Mouse (Mus musculus) C2C12 (cell line): ENCODE measurements at regions not wholly inside any gene's neighbourhood (a gene's known extent, or its start where the extent isn't known, plus 50 kb on each side); places are given as distances from the start of the nearest gene placed in this dataset.
"Not testable (repeated sequence)": the region's sequence is repeated elsewhere in the genome, so short reads cannot be mapped to it uniquely, and the experiment has no call there.

Experiments
- H3K27me3 ChIP-seq: one replicate; pipeline ENCODE4 v1.6.1; 2011; ENCODE audit not compliant: control insufficient read depth, insufficient read depth, insufficient read length
- H3K36me3 ChIP-seq: one replicate; pipeline ENCODE4 v1.6.1; 2011; ENCODE audit not compliant: control insufficient read depth, insufficient read depth
- H3K4me3 ChIP-seq: one replicate; pipeline ENCODE4 v1.5.1; 2011; ENCODE audit warnings: mild to moderate bottlenecking, control low read depth; ENCODE audit not compliant: poor library complexity, insufficient read depth, severe bottlenecking
- H3K79me2 ChIP-seq: one replicate; pipeline ENCODE4 v1.6.1; 2011; ENCODE audit not compliant: control insufficient read depth, insufficient read depth
- H3K79me3 ChIP-seq: one replicate; pipeline ENCODE4 v1.6.1; 2011; ENCODE audit warnings: low read depth, control low read depth
- H3ac ChIP-seq: one replicate; pipeline ENCODE3; 2011; ENCODE audit warnings: low read depth; ENCODE audit not compliant: control insufficient read depth, insufficient read length
- CEBPB ChIP-seq: IDR thresholded peaks from one replicate; pipeline ENCODE4 v1.6.1; 2011; ENCODE audit warnings: low read depth, mild to moderate bottlenecking, control low read depth, moderate library complexity
- CTCF ChIP-seq: IDR thresholded peaks from one replicate; pipeline ENCODE4 v1.5.1; 2011; ENCODE audit not compliant: control insufficient read depth, insufficient read depth, insufficient read length
- FOSL1 ChIP-seq: IDR thresholded peaks from one replicate; pipeline ENCODE4 v1.8.0; 2011; ENCODE audit warnings: mild to moderate bottlenecking, low read length; ENCODE audit not compliant: poor library complexity, insufficient read depth, severe bottlenecking
- MAX ChIP-seq: IDR thresholded peaks from one replicate; pipeline ENCODE4 v1.6.1; 2011; ENCODE audit warnings: mild to moderate bottlenecking, control low read depth
- MYOD1 ChIP-seq: IDR thresholded peaks from one replicate; pipeline ENCODE4 v1.6.1; 2011; ENCODE audit warnings: low read depth; ENCODE audit not compliant: control insufficient read depth, insufficient read length
- MYOG ChIP-seq: IDR thresholded peaks from one replicate; pipeline ENCODE4 v1.6.1; 2011; ENCODE audit not compliant: control insufficient read depth, insufficient read length; ENCODE audit errors: extremely low read depth
- USF1 ChIP-seq: IDR thresholded peaks from one replicate; pipeline ENCODE4 v1.6.1; 2011; ENCODE audit warnings: low read depth, mild to moderate bottlenecking, control low read depth, moderate library complexity

GRCm38 (mm10) chr16:55758707-55759067, 80.0 kb downstream of the Nfkbiz start:
- H3K4me3 ChIP-seq: no peak overlapping the region
- no peaks in the 10 kb centered on the region for H3K36me3 ChIP-seq
- H3K79me3 ChIP-seq: no peaks in the 10 kb centered on the region
- no peak overlapping the region for H3ac ChIP-seq
- H3K79me2 ChIP-seq: no peaks in the 10 kb centered on the region
- TF ChIP-seq MAX (no peak), FOSL1 (no peak), USF1 (no peak), MYOD1 (no peak), CEBPB (no peak), MYOG (no peak), CTCF (no peak)
- no peaks in the 10 kb centered on the region for H3K27me3 ChIP-seq

- TF ChIP-seq USF1 (no peak), MYOD1 (no peak), CTCF (no peak), MYOG (no peak), CEBPB (no peak), FOSL1 (no peak), MAX (no peak)
These were observed 80.6 kb downstream of the Nfkbiz start for GRCm38 (mm10) chr16:55757952-55758706.

GRCm38 (mm10) chr16:55757422-55757815, 81.3 kb downstream of the Nfkbiz start:
- H3K4me3 ChIP-seq, H3ac ChIP-seq, H3K79me3 ChIP-seq, H3K79me2 ChIP-seq, H3K36me3 ChIP-seq, H3K27me3 ChIP-seq: not testable (repeated sequence)

More at GRCm38 (mm10) chr16:55757952-55758706, 80.6 kb downstream of the Nfkbiz start:
- Histone ChIP-seq H3K4me3 (no peak overlapping the region), H3K27me3 (no peaks in the 10 kb centered on the region), H3K79me3 (no peaks in the 10 kb centered on the region), H3K36me3 (no peaks in the 10 kb centered on the region), H3ac (no peak overlapping the region), H3K79me2 (no peaks in the 10 kb centered on the region)

- H3K79me2 ChIP-seq: no peaks in the 10 kb centered on the region
- no peak for TF ChIP-seq CEBPB
- no peak for TF ChIP-seq MYOG
- no peak for TF ChIP-seq USF1
- no peak for TF ChIP-seq MAX
- no peak for TF ChIP-seq MYOD1
- TF ChIP-seq CTCF: no peak
- no peak for TF ChIP-seq FOSL1
These were observed 81.8 kb downstream of the Nfkbiz start for GRCm38 (mm10) chr16:55756764-55757421.

GRCm38 (mm10) chr16:55755309-55755832, 83.3 kb downstream of the Nfkbiz start:
- Histone ChIP-seq H3K27me3 (no peaks in the 10 kb centered on the region), H3K4me3 (no peak overlapping the region), H3K79me3 (no peaks in the 10 kb centered on the region), H3K36me3 (no peaks in the 10 kb centered on the region), H3ac (no peak overlapping the region), H3K79me2 (no peaks in the 10 kb centered on the region)
- no peak for TF ChIP-seq FOSL1
- TF ChIP-seq MYOD1: no peak
- TF ChIP-seq MAX: no peak
- TF ChIP-seq USF1: no peak
- TF ChIP-seq CTCF: no peak
- no peak for TF ChIP-seq MYOG
- no peak for TF ChIP-seq CEBPB

More at GRCm38 (mm10) chr16:55756764-55757421, 81.8 kb downstream of the Nfkbiz start:
- H3K4me3 ChIP-seq: no peak overlapping the region
- H3ac ChIP-seq: no peak overlapping the region
- no peaks in the 10 kb centered on the region for H3K79me3 ChIP-seq
- no peaks in the 10 kb centered on the region for H3K36me3 ChIP-seq
- H3K27me3 ChIP-seq: no peaks in the 10 kb centered on the region
